Mouse (Mus musculus): ENCODE data around the gene Fam160a2. TPM values are rescaled to one million over a fixed set of nuclear protein-coding genes. Genes with fewer than 3 reads are reported as not detected.

Gene Fam160a2
- polyA plus RNA-seq (2015; fragmentation: Nextera tagmentation; extraction: Ambion mirVana) = 40.1 and 44.0 TPM in 2 replicates

DNA sequence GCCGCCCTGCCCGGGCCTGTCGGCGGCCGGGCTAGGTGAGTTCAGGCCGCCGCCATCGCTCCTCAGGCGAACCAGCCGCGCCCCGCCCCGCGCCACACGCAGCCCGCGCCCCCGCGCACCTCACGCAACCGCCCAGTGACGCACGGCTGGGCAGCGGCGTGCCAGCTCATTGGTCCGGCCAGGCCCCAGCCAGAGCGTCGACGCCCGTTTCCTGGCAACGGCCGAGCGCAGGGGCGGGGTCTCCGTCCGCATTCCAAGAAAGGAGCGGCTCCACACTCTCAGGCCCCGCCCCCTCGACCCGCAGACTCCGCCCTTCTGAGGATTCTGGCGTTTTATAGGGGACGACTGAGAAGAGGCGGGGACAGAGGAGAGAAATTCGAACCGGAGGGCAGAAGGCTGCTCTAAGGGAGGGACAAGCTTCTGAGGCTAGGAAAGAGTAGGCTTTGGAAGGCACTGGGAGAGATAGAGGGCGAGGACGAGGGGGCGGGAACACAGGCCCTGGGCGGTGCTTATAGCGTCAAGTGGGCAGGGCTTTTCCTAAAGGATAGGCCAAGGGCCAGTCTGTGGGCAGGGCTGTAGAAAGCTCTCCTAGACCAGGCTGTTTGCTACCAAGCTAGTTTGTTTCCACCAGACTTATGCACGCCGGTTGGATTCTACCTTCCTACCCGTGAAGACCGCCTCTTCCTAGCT is at the start of gene Fam160a2:
Gene Fam160a2, minus strand, starts transcription at position 120 of the 690 bp plus-strand sequence.
- Histone ChIP-seq H3K9ac (ENCODE audit: low read length) (peak within 1 kb of the TSS; percentile 95), H3K4me2 (ENCODE audit: low read depth, low read length) (peak within 1 kb of the TSS; percentile 92), H3K4me3 (replicated peaks; ENCODE audit: low read length) (peak within 1 kb of the TSS; percentile 93), H3K9me3 (replicated peaks; ENCODE audit: control insufficient read depth, low read length) (no peaks in the 10 kb centered on the region), H3K27me3 (ENCODE audit: control insufficient read depth, insufficient read depth, low read length) (no peaks in the 10 kb centered on the region), H3K36me3 (ENCODE audit: control insufficient read depth, insufficient read depth, low read length) (no peaks in the 10 kb centered on the region), H3K4me1 (ENCODE audit: control insufficient read depth, insufficient read depth, low read length) (peaks cover 8% of the 10 kb centered on the region; the same call in 1 of the 2 replicates), H3K27ac (ENCODE audit: low read length) (peak within 1 kb of the TSS; percentile 87)
- WGBS = under 1% methylated on average over 55 of the region's 55 CpGs
- ATAC-seq (ENCODE audit: insufficient read depth, low FRiP score) = peak; percentile 98

DNA sequence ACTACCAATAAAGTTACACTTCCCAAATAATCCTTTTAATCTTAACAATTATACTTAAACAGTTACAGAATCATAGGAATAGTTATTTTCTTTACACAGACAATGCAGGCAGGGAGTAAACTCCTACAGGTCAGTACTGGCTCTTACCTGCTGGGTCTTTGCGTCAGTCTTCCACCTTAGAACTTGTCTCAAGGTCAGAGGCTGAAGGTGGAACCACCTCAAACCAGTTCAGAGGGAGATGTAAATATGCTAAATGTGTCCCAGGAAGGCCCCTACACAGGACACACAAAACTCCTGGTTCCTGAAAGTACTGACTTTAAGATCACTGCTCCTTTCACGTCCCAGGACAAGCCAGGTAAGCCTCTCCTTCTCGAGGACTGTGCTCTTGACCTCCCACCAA is 45.2 kb upstream of the Fam160a2 start:
- no peak overlapping the region for H3K4me3 ChIP-seq (replicated peaks; ENCODE audit: low read length)
- no peak overlapping the region for H3K9ac ChIP-seq (ENCODE audit: low read length)
- H3K4me2 ChIP-seq (ENCODE audit: low read depth, low read length) = no peak overlapping the region
- H3K36me3 ChIP-seq (ENCODE audit: control insufficient read depth, insufficient read depth, low read length) = no peaks in the 10 kb centered on the region
- no peaks in the 10 kb centered on the region; the same call in 1 of the 2 replicates for H3K4me1 ChIP-seq (ENCODE audit: control insufficient read depth, insufficient read depth, low read length)
- H3K27ac ChIP-seq (ENCODE audit: low read length) = no peak overlapping the region
- 71% methylated on average over 3 of the region's 3 CpGs for WGBS
- H3K27me3 ChIP-seq (ENCODE audit: control insufficient read depth, insufficient read depth, low read length) = no peaks in the 10 kb centered on the region
- ATAC-seq (ENCODE audit: insufficient read depth, low FRiP score) = no peak
- no peaks in the 10 kb centered on the region for H3K9me3 ChIP-seq (replicated peaks; ENCODE audit: control insufficient read depth, low read length)

DNA sequence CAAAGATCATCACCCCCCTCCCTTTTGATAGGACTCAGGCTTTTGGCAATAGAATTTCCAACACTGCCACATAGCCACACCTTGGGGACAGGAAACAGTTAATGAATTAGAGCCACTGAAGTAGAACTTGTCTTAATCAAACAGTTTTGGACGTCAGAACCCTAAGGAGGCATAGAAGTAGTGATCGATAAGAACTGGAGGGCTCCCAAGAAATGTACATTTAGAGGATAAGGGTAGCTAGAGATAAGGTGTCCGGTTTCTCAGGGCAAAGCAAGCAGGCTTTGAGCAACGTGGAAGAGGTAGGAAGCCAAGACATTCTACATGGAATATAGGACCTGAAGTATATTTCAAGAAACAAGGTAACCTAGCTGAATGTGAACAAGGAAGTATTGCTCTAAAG is 41.6 kb upstream of the Fam160a2 start:
- ATAC-seq (ENCODE audit: insufficient read depth, low FRiP score) = peak; percentile 77; the same call in 1 of the 2 replicates
- H3K4me2 ChIP-seq (ENCODE audit: low read depth, low read length) = no peak overlapping the region
- H3K4me3 ChIP-seq (replicated peaks; ENCODE audit: low read length) = no peak overlapping the region
- peaks cover 3% of the 10 kb centered on the region; the same call in 1 of the 2 replicates for H3K4me1 ChIP-seq (ENCODE audit: control insufficient read depth, insufficient read depth, low read length)
- H3K36me3 ChIP-seq (ENCODE audit: control insufficient read depth, insufficient read depth, low read length) = no peaks in the 10 kb centered on the region
- 38% methylated on average over 4 of the region's 4 CpGs for WGBS
- H3K27me3 ChIP-seq (ENCODE audit: control insufficient read depth, insufficient read depth, low read length) = no peaks in the 10 kb centered on the region
- no peaks in the 10 kb centered on the region for H3K9me3 ChIP-seq (replicated peaks; ENCODE audit: control insufficient read depth, low read length)
- H3K9ac ChIP-seq (ENCODE audit: low read length) = no peak overlapping the region
- peak overlapping the region; percentile 39; the same call in 1 of the 2 replicates for H3K27ac ChIP-seq (ENCODE audit: low read length)

DNA sequence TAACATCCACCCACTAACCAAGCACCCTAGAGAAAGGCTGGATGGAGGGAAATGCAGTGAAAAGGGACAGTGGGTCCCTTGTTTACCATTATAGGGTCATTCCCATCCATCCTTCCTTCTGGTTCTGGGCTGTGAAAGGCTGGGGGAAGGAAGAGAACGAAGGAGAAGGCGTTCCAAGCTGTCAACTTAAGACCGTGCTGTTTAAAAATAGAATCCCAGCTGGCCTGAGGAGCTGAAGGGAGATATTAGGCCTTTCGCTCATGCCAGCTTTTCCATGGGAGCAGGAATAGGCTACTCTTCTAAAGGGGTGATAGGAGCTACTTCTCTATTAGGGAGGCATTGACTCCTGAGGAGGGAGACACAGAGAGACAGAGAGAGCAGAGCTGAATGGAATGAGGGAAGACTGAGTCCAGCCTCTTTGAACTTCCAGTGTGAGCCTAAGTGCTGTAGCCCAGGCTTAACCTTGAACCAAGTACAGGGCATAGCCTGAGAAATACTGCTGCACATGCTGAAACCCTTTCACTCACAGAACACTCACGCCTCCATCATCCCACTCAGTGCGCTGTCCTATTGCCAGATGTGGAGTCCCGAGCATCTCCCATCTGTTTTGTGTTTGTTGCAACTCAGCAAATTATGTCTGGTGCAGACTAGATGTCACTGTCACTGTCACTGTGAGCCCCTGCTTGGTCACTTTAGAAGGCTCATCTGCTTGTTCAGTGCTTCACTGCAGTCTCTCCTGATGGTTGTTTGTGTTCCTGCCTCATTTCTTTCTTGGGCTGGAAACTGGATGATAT is 38.3 kb upstream of the Fam160a2 start:
- Histone ChIP-seq H3K4me1 (ENCODE audit: control insufficient read depth, insufficient read depth, low read length) (peaks cover 3% of the 10 kb centered on the region; the same call in 1 of the 2 replicates), H3K9ac (ENCODE audit: low read length) (no peak overlapping the region), H3K36me3 (ENCODE audit: control insufficient read depth, insufficient read depth, low read length) (no peaks in the 10 kb centered on the region), H3K27me3 (ENCODE audit: control insufficient read depth, insufficient read depth, low read length) (no peaks in the 10 kb centered on the region), H3K4me2 (ENCODE audit: low read depth, low read length) (no peak overlapping the region), H3K4me3 (replicated peaks; ENCODE audit: low read length) (no peak overlapping the region), H3K27ac (ENCODE audit: low read length) (no peak overlapping the region), H3K9me3 (replicated peaks; ENCODE audit: control insufficient read depth, low read length) (no peaks in the 10 kb centered on the region)
- 51% methylated on average over 7 of the region's 7 CpGs for WGBS
- no peak for ATAC-seq (ENCODE audit: insufficient read depth, low FRiP score)

DNA sequence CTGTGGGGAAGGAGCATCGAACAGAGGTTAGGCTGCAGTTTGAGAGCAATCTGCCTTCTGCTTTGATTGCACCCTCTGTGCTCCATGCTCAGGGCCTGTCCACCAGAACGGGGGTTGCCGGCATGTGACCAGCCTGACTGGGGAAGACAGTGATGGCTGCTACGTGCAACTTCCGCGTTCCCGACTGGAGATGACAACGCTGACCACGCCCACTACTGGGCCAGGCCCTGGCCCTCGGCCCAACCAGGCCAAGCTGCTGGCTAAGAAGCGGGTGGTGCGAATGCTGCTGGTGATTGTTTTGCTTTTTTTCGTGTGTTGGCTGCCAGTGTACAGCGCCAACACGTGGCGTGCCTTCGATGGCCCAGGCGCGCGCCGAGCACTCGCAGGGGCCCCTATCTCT is 34.9 kb upstream of the Fam160a2 start:
- Histone ChIP-seq H3K4me2 (ENCODE audit: low read depth, low read length) (no peak overlapping the region), H3K9me3 (replicated peaks; ENCODE audit: control insufficient read depth, low read length) (no peaks in the 10 kb centered on the region), H3K27me3 (ENCODE audit: control insufficient read depth, insufficient read depth, low read length) (no peaks in the 10 kb centered on the region), H3K9ac (ENCODE audit: low read length) (no peak overlapping the region), H3K36me3 (ENCODE audit: control insufficient read depth, insufficient read depth, low read length) (no peaks in the 10 kb centered on the region), H3K4me3 (replicated peaks; ENCODE audit: low read length) (no peak overlapping the region), H3K27ac (ENCODE audit: low read length) (no peak overlapping the region), H3K4me1 (ENCODE audit: control insufficient read depth, insufficient read depth, low read length) (peaks cover 3% of the 10 kb centered on the region; the same call in 1 of the 2 replicates)
- 74% methylated on average over 22 of the region's 22 CpGs for WGBS
- ATAC-seq (ENCODE audit: insufficient read depth, low FRiP score) = no peak

DNA sequence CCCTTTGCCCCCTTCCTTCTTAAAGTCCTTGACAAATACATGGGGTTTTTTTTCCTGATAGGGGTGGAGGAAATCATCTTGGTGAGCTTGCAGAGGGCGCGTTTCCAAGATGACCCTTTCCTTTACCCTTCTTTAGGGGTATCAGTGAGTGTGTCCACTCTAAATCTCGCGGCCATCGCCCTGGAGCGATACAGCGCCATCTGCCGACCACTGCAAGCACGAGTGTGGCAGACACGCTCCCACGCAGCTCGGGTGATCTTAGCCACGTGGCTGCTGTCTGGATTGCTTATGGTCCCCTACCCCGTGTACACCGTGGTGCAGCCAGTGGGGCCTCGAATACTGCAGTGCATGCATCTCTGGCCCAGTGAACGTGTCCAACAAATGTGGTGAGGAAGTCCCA is 34.0 kb upstream of the Fam160a2 start:
- no peak for ATAC-seq (ENCODE audit: insufficient read depth, low FRiP score)
- Histone ChIP-seq H3K9me3 (replicated peaks; ENCODE audit: control insufficient read depth, low read length) (no peaks in the 10 kb centered on the region), H3K27ac (ENCODE audit: low read length) (no peak overlapping the region), H3K36me3 (ENCODE audit: control insufficient read depth, insufficient read depth, low read length) (no peaks in the 10 kb centered on the region), H3K9ac (ENCODE audit: low read length) (no peak overlapping the region), H3K4me2 (ENCODE audit: low read depth, low read length) (no peak overlapping the region), H3K4me1 (ENCODE audit: control insufficient read depth, insufficient read depth, low read length) (peaks cover 3% of the 10 kb centered on the region; the same call in 1 of the 2 replicates), H3K4me3 (replicated peaks; ENCODE audit: low read length) (no peak overlapping the region), H3K27me3 (ENCODE audit: control insufficient read depth, insufficient read depth, low read length) (no peaks in the 10 kb centered on the region)
- 89% methylated on average over 17 of the region's 17 CpGs for WGBS

DNA sequence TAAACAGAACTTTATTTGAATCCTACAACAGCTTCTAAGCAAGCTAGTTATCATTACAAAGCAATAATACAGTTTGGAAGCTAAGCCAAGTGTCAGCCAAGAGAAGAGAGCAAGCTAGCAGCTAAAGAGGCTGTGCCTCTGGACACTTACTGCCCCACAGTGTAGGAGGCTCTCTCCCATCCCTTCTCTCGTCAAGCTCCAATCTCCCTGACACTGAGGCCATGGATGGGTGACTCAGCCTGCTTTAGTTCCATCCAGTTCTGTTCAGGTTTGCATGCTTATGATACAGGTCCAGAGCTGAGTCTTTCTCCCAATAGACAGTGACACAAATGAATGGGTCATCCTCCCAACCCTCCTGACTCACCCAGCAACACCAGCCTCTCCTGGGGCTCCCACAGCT is 32.2 kb upstream of the Fam160a2 start:
- H3K4me2 ChIP-seq (ENCODE audit: low read depth, low read length) = no peak overlapping the region
- H3K4me3 ChIP-seq (replicated peaks; ENCODE audit: low read length) = no peak overlapping the region
- no peaks in the 10 kb centered on the region for H3K36me3 ChIP-seq (ENCODE audit: control insufficient read depth, insufficient read depth, low read length)
- H3K27ac ChIP-seq (ENCODE audit: low read length) = no peak overlapping the region
- H3K27me3 ChIP-seq (ENCODE audit: control insufficient read depth, insufficient read depth, low read length) = peaks cover 4% of the 10 kb centered on the region; the same call in 1 of the 2 replicates
- no peak for ATAC-seq (ENCODE audit: insufficient read depth, low FRiP score)
- 54% methylated on average over 1 of the region's 1 CpGs for WGBS
- no peaks in the 10 kb centered on the region for H3K9me3 ChIP-seq (replicated peaks; ENCODE audit: control insufficient read depth, low read length)
- H3K4me1 ChIP-seq (ENCODE audit: control insufficient read depth, insufficient read depth, low read length) = no peaks in the 10 kb centered on the region
- H3K9ac ChIP-seq (ENCODE audit: low read length) = no peak overlapping the region

DNA sequence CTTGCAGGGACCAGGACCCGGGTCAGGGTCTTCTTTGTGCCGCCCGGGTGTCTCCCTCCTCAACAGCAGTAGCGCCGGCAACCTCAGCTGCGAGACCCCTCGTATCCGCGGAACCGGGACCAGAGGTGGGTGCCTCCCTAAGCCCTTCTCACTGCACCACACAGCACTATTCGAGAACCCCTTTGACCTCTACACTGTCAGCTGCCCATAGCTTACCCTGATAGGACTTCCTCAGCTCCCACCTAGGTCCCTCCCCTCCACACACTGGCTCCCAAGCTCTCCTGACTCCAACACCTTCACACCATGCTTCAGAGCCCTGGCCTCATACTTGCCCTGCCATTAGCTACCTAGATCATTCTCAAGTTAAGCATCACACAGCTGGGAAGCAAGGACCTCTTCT is 26.2 kb upstream of the Fam160a2 start:
- peak overlapping the region; percentile 39 for H3K4me3 ChIP-seq (replicated peaks; ENCODE audit: low read length)
- H3K27me3 ChIP-seq (ENCODE audit: control insufficient read depth, insufficient read depth, low read length) = peaks cover 24% of the 10 kb centered on the region; the same call in 1 of the 2 replicates
- no peaks in the 10 kb centered on the region for H3K9me3 ChIP-seq (replicated peaks; ENCODE audit: control insufficient read depth, low read length)
- peak overlapping the region; percentile 60 for H3K4me2 ChIP-seq (ENCODE audit: low read depth, low read length)
- H3K36me3 ChIP-seq (ENCODE audit: control insufficient read depth, insufficient read depth, low read length) = no peaks in the 10 kb centered on the region
- H3K9ac ChIP-seq (ENCODE audit: low read length) = peak overlapping the region; percentile 19; the same call in 1 of the 2 replicates
- H3K4me1 ChIP-seq (ENCODE audit: control insufficient read depth, insufficient read depth, low read length) = peaks cover 7% of the 10 kb centered on the region; the same call in 1 of the 2 replicates
- WGBS = under 1% methylated on average over 11 of the region's 11 CpGs
- ATAC-seq (ENCODE audit: insufficient read depth, low FRiP score) = 0 out of 2 replicates have a peak, but pooled peaks have one; percentile 18
- H3K27ac ChIP-seq (ENCODE audit: low read length) = no peak overlapping the region
